ENCODE assay signal across 22 mouse cellular contexts in the genomic region with DNA sequence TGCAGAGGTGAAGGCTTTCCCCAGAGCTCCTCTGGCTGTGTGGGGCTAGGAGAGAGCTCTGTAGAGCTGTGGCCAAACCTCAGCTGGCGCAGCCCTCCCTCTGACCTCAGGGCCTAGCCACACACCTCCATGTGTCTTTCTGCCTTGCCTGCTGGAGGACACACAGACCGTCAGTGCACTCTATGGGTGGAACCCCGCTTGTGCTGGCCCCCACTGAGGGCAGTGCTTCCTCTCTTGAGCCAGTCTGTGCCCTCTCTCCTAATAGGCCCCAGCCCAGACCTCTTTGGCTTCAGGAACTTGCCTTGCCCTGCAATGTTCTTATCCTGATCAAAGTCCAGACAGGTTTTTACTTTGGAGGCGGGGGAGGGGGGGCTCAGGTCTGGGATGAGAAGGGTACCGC. TPM values are rescaled to one million over a fixed set of nuclear protein-coding genes. Genes with fewer than 3 reads are reported as not detected.
DNase-seq lines count a peak whose midpoint lies in the region; ATAC-seq and TF ChIP-seq lines count a peak whose summit lies in the region.
"Had no signal": no experiment of that assay in that cellular context is flagged by ENCODE, and none has a peak within 500 bp of the region (broad histone marks: within the 10 kb centered on the region; RNA-seq: fewer than 3 reads in every experiment).

No protein-coding gene starts in this region.

- H3K79me2 ChIP-seq in liver, adult 2 months (ENCODE audit: control insufficient read depth, insufficient read depth, low read length) = no peaks in the 10 kb centered on the region

- H3K4me1 ChIP-seq in hindbrain, embryonic 15.5 days (replicated peaks) = no peaks in the 10 kb centered on the region
- no peaks in the 10 kb centered on the region for H3K4me1 ChIP-seq in hindbrain, embryonic 14.5 days (replicated peaks; ENCODE audit: control insufficient read depth, insufficient read depth, low read length)
- H3K4me1 ChIP-seq in liver, adult 2 months (ENCODE audit: control insufficient read depth, insufficient read depth, low read length) = peaks cover 5% of the 10 kb centered on the region; the same call in 1 of the 2 replicates
- H3K4me1 ChIP-seq in intestine, embryonic 14.5 days (replicated peaks; ENCODE audit: control insufficient read depth, insufficient read depth, low read length) = no peaks in the 10 kb centered on the region
- H3K4me1 ChIP-seq in stomach, embryonic 14.5 days (ENCODE audit: control insufficient read depth, insufficient read depth, low read length) = no peaks in the 10 kb centered on the region
- H3K4me1 ChIP-seq: forebrain, embryonic 13.5 days; limb, embryonic 15.5 days had no signal

- no peaks in the 10 kb centered on the region for H3K9me3 ChIP-seq in hindbrain, embryonic 15.5 days
- no peaks in the 10 kb centered on the region for H3K9me3 ChIP-seq in hindbrain, embryonic 14.5 days (ENCODE audit: control insufficient read depth, low read length)
- no peaks in the 10 kb centered on the region for H3K9me3 ChIP-seq in intestine, embryonic 14.5 days (ENCODE audit: control insufficient read depth, low read length)
- H3K9me3 ChIP-seq in stomach, embryonic 14.5 days (ENCODE audit: control insufficient read depth, low read depth, low read length) = no peaks in the 10 kb centered on the region
- H3K9me3 ChIP-seq: forebrain, embryonic 13.5 days; limb, embryonic 15.5 days had no signal

- peaks cover 55% of the 10 kb centered on the region for H3K27me3 ChIP-seq in hindbrain, embryonic 15.5 days
- H3K27me3 ChIP-seq in hindbrain, embryonic 14.5 days (ENCODE audit: control insufficient read depth, insufficient read depth, low read length) = peaks cover 78% of the 10 kb centered on the region
- no peaks in the 10 kb centered on the region for H3K27me3 ChIP-seq in liver, adult 2 months (ENCODE audit: control insufficient read depth, insufficient read depth, low read length)
- H3K27me3 ChIP-seq in intestine, embryonic 14.5 days (replicated peaks; ENCODE audit: control insufficient read depth, insufficient read depth, low read length) = peaks cover 13% of the 10 kb centered on the region; the same call in 1 of the 2 replicates
- no peaks in the 10 kb centered on the region for H3K27me3 ChIP-seq in stomach, embryonic 14.5 days (ENCODE audit: control insufficient read depth, insufficient read depth, low read length)
- H3K27me3 ChIP-seq: CH12.LX had no signal

- no peak for TF ChIP-seq POLR2A in liver, adult 2 months (IDR thresholded peaks at IDR 0.05; ENCODE audit: extremely low read depth, insufficient read depth, low read length)

- DNase-seq in hindbrain, embryonic 14.5 days (ENCODE audit: low spot score) = no peak
- DNase-seq in liver, adult 2 months (ENCODE audit: extremely low read depth, low read depth, low spot score) = peak; percentile 76
- no peak for DNase-seq in liver
- DNase-seq in intestine, embryonic 14.5 days (ENCODE audit: low spot score) = no peak
- no peak for DNase-seq in layer of hippocampus, adult 8-10 months (ENCODE audit: low spot score in 2 of 2)
- DNase-seq: adrenal gland, postnatal 36 days; cerebellum, adult 8-10 months; gastrocnemius, postnatal 10 days; heart, adult 2 months; heart, postnatal 4 days; layer of hippocampus, postnatal 36 days; lung, postnatal 10 days; midbrain, embryonic 14.5 days; right cerebral cortex, postnatal 14 days; spleen, adult 18-20 months had no signal

- peak; percentile 39 for TF ChIP-seq CTCF in liver, adult 2 months (IDR thresholded peaks at IDR 0.05; ENCODE audit: low read depth, low read length)

- peaks cover 3% of the 10 kb centered on the region; the same call in 1 of the 2 replicates for H3K36me3 ChIP-seq in hindbrain, embryonic 15.5 days
- 0 out of 2 replicates have a peak, but pooled peaks cover 5% of the 10 kb centered on the region for H3K36me3 ChIP-seq in hindbrain, embryonic 14.5 days (replicated peaks; ENCODE audit: control insufficient read depth, insufficient read depth)
- peaks cover 6% of the 10 kb centered on the region; the same call in 1 of the 2 replicates for H3K36me3 ChIP-seq in liver, adult 2 months (ENCODE audit: control insufficient read depth, insufficient read depth, low read length)
- no peaks in the 10 kb centered on the region for H3K36me3 ChIP-seq in intestine, embryonic 14.5 days (ENCODE audit: control insufficient read depth, insufficient read depth, low read length)
- H3K36me3 ChIP-seq in stomach, embryonic 14.5 days (ENCODE audit: control insufficient read depth, insufficient read depth, low read length) = no peaks in the 10 kb centered on the region; the same call in 1 of the 2 replicates
- H3K36me3 ChIP-seq: limb, embryonic 15.5 days had no signal

- H3K4me3 ChIP-seq in hindbrain, embryonic 15.5 days = no peak overlapping the region
- no peak overlapping the region for H3K4me3 ChIP-seq in hindbrain, embryonic 14.5 days (replicated peaks; ENCODE audit: low read length)
- no peak overlapping the region for H3K4me3 ChIP-seq in liver, adult 2 months (ENCODE audit: insufficient read depth, low read depth, low read length)
- no peak overlapping the region for H3K4me3 ChIP-seq in intestine, embryonic 14.5 days (ENCODE audit: low read depth, low read length)
- H3K4me3 ChIP-seq in stomach, embryonic 14.5 days (ENCODE audit: low read depth, low read length) = no peak overlapping the region
- H3K4me3 ChIP-seq: forebrain, embryonic 13.5 days; heart, adult 2 months; limb, embryonic 15.5 days; myocyte had no signal

- no peak overlapping the region for H3K9ac ChIP-seq in hindbrain, embryonic 15.5 days
- H3K9ac ChIP-seq in hindbrain, embryonic 14.5 days = no peak overlapping the region
- H3K9ac ChIP-seq in liver, adult 2 months (ENCODE audit: low read depth, low read length) = peak overlapping the region; percentile 38; the same call in 1 of the 2 replicates
- H3K9ac ChIP-seq in intestine, embryonic 14.5 days (ENCODE audit: low read length) = no peak overlapping the region
- H3K9ac ChIP-seq in stomach, embryonic 14.5 days (replicated peaks; ENCODE audit: low read depth, low read length) = no peak overlapping the region
- H3K9ac ChIP-seq: forebrain, embryonic 13.5 days; limb, embryonic 15.5 days had no signal

- H3K4me2 ChIP-seq in hindbrain, embryonic 15.5 days = no peak overlapping the region
- no peak overlapping the region for H3K4me2 ChIP-seq in hindbrain, embryonic 14.5 days (replicated peaks)
- no peak overlapping the region for H3K4me2 ChIP-seq in intestine, embryonic 14.5 days (ENCODE audit: low read length)
- H3K4me2 ChIP-seq in stomach, embryonic 14.5 days (replicated peaks; ENCODE audit: low read depth, low read length) = no peak overlapping the region
- H3K4me2 ChIP-seq: forebrain, embryonic 13.5 days; limb, embryonic 15.5 days had no signal

- WGBS in hindbrain, embryonic 15.5 days = 75% methylated on average over 5 of the region's 5 CpGs
- WGBS in hindbrain, embryonic 14.5 days = 68% methylated on average over 5 of the region's 5 CpGs
- WGBS in liver, adult 2 months = 36% methylated on average over 5 of the region's 5 CpGs
- 61% methylated on average over 5 of the region's 5 CpGs for WGBS in intestine, embryonic 14.5 days
- WGBS in stomach, embryonic 14.5 days = 67% methylated on average over 5 of the region's 5 CpGs

- no peak overlapping the region for H3K27ac ChIP-seq in hindbrain, embryonic 15.5 days (replicated peaks)
- H3K27ac ChIP-seq in hindbrain, embryonic 14.5 days = no peak overlapping the region
- peak overlapping the region; percentile 80 for H3K27ac ChIP-seq in liver, adult 2 months (replicated peaks; ENCODE audit: insufficient read depth, low read depth, low read length)
- H3K27ac ChIP-seq in intestine, embryonic 14.5 days (ENCODE audit: low read depth) = no peak overlapping the region
- H3K27ac ChIP-seq in stomach, embryonic 14.5 days (ENCODE audit: low read length) = no peak overlapping the region
- H3K27ac ChIP-seq: forebrain, embryonic 13.5 days; heart, adult 2 months; hindbrain, postnatal 0 days; limb, embryonic 15.5 days had no signal

- ATAC-seq in hindbrain, embryonic 15.5 days (ENCODE audit: low FRiP score, low read depth) = 0 out of 2 replicates have a peak, but pooled peaks have one; percentile 23
- no peak for ATAC-seq in hindbrain, embryonic 14.5 days (ENCODE audit: low FRiP score)
- ATAC-seq in intestine, embryonic 14.5 days (replicated peaks; ENCODE audit: low FRiP score, low TSS enrichment, low read depth) = 0 out of 2 replicates have a peak, but pooled peaks have one; percentile 13
- ATAC-seq in stomach, embryonic 14.5 days (ENCODE audit: insufficient number of reproducible peaks, insufficient read depth, low FRiP score, low read depth) = peak; percentile 46; the same call in 1 of the 2 replicates
- ATAC-seq: forebrain, embryonic 13.5 days; hindbrain, postnatal 0 days had no signal

RNA-seq across cellular contexts. Expression of gene Kdm5c, which starts 8.5 kb away (rescaled TPM):
- 31.0 and 31.3 TPM in 2 replicates for polyA plus RNA-seq in hindbrain, embryonic 15.5 days (2015; fragmentation: Nextera tagmentation; extraction: Ambion mirVana)
- polyA plus RNA-seq in hindbrain, embryonic 14.5 days (2014; fragmentation: Nextera tagmentation; extraction: Ambion mirVana) = 24.6 and 25.1 TPM in 2 replicates
- 22.1 and 25.2 TPM in 2 replicates for total RNA-seq in liver, adult 2 months (2014; rRNA removed)
- polyA plus RNA-seq in liver, adult 2 months (2012; rRNA removed) = 49.0 and 65.5 TPM in 2 replicates
- polyA plus RNA-seq in intestine, embryonic 14.5 days (2014; fragmentation: Nextera tagmentation; extraction: Ambion mirVana) = 31.9 and 37.4 TPM in 2 replicates
- polyA plus RNA-seq in stomach, embryonic 14.5 days (2014; fragmentation: Nextera tagmentation; extraction: Ambion mirVana) = 29.8 and 54.8 TPM in 2 replicates
- 10 to 100 TPM; 44.8 to 64.3 (median 52.9) TPM for total RNA-seq in layer of hippocampus, adult 8-10 months (2022)
